Mouse (Mus musculus): Measurements from ENCODE around the gene B3gnt9. TPM values are rescaled to one million over a fixed set of nuclear protein-coding genes. Genes with fewer than 3 reads are reported as not detected.
"Not testable (repeated sequence)": the region's sequence is repeated elsewhere in the genome, so short reads cannot be mapped to it uniquely, and the experiment has no call there.

The B3gnt9 gene
- 1 to 10 TPM; 4.2 to 5.4 (median 4.8) TPM for total RNA-seq (2022)

GRCm38 (mm10) chr8:105254966-105255350 lies at the start of gene B3gnt9:
Gene B3gnt9, minus strand, starts transcription at chr8:105255153.
- DNase-seq (ENCODE audit: low spot score in 2 of 2) = no peak

GRCm38 (mm10) chr8:105303874-105304273 lies 48.9 kb upstream of the B3gnt9 start:
- no peak for DNase-seq (ENCODE audit: low spot score in 2 of 2)

- no peak for DNase-seq (ENCODE audit: low spot score in 2 of 2)
These were observed 48.4 kb upstream of the B3gnt9 start for GRCm38 (mm10) chr8:105303396-105303795.

- DNase-seq (ENCODE audit: low spot score in 2 of 2) = no peak
These were observed 45.0 kb upstream of the B3gnt9 start for GRCm38 (mm10) chr8:105299962-105300361.

DNA sequence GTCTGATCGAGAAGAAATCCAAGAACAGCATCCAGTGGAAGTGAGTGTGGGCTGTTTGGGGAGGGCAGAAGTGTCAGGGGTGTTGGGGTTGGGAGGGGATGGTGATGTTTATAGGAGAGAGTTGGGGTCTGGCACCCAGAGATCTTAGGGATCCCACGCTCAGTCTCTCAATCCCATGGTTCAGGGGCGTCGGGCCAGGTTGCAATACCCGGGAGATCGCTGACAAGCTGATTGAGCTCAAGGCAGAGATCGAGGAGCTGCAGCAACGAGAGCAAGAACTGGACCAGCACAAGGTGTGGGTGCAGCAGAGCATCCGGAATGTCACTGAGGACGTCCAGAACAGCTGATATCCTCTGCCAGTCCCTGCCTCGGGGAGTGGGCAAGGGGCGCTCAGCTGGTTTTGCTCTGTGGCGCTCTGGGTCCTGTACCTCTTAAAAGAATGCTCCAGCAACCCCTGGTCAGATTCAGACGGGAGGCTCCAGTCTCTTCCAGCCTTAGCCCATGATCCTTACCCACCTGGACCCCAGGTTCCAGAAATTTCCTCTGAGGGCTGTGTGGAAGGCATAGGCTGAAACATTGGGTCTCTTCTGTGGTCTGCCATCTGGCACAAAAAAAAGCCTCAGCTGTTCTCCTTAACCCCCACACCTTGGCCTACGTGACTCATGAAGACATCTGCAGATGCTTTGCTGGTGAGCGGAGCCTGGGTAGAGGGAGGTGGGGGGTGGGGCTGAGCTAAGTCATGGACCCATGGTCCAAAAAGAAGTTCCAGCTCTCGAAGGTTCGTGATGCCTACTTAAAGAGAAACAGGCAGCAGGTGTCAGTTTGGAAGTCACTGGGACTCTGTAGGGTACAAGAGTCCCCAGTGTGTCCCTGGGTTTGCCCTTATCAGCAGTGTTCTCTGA lies 43.6 kb upstream of the B3gnt9 start:
- no peak for DNase-seq (ENCODE audit: low spot score in 2 of 2)

GRCm38 (mm10) chr8:105297511-105298192 lies 42.7 kb upstream of the B3gnt9 start, which contains the start of gene E2f4:
Gene E2f4, plus strand, starts transcription at chr8:105297663.
- DNase-seq (ENCODE audit: low spot score in 2 of 2) = peak; percentile 72 to 90

DNA sequence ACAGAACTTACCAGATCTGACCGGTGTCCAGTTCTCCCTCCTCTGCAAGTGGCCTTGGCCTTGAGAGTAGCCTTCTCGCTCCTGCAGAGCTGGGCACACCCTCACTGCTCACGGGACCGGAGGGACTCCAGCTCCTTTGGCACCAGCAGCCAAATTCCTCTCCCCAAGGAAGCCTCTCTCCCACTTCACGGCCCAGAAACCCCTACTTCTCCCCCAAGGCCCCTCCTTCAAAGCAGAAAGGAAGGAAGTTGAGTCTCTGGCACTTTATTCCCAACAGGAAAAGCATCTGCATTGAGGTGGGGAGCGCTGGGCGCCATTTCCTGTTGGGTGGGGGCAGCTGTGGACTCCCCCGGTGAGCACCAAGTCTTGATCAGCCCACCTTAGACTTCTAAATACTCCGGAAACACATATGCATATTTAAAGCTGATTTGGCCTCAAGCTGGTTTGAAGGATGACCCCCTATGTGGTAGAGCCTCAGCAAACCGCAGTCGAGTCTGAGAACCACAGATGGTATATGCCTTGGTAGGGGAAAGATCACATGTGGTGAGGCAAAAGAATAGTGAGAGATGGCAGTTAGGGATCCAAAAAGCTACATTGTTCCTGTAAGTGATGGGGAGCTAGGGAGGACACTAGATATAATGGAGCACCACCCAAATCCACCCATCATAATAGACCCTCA lies 41.1 kb upstream of the B3gnt9 start, which contains the start of gene Exoc3l:
Exoc3l (minus strand) TSS at position 207 of the 679 bp plus-strand sequence.
- DNase-seq (ENCODE audit: low spot score in 2 of 2) = no peak

DNA sequence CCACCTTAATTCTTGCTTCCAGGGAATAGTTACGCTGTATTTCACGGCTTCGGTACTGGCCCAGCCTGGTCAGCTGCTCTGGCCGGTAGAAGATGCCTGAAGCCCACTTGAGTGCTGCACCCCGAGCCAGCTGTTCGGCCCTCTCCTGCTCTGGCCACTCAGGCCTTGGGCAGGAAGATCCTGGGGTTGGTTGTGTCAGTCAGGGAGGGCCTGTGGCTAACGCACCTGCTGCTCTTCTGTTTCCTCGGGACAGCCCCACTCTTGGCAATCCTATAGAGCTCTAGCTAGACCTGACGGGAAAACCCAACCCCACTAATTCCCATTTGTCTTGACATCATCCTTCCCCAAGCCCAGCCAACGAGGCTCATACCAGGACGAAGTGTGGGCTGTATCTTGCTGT lies 40.3 kb upstream of the B3gnt9 start:
- DNase-seq (ENCODE audit: low spot score in 2 of 2) = no peak

GRCm38 (mm10) chr8:105294776-105295175 lies 39.8 kb upstream of the B3gnt9 start:
- no peak for DNase-seq (ENCODE audit: low spot score in 2 of 2)

DNA sequence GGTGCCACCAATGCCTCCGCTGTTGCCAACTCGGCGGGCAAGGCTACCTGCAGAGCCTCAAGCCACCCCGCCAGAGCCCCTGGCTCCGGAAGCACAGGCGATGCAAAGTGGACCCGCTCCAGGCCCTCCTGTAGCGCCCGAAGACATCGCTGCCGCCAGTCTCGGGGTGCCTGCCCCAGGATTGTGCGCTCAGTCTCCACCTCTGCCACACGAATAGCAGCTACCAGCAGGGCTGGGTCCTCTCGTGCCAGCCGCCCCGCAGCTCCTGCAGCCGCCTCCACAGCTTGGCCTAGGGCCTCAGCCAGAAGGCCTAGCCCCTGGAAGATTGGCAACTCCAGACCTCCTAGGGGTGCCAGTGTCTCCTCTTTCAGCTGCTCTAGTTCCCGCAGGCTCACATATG lies 38.5 kb upstream of the B3gnt9 start:
- no peak for DNase-seq (ENCODE audit: low spot score in 2 of 2)

DNA sequence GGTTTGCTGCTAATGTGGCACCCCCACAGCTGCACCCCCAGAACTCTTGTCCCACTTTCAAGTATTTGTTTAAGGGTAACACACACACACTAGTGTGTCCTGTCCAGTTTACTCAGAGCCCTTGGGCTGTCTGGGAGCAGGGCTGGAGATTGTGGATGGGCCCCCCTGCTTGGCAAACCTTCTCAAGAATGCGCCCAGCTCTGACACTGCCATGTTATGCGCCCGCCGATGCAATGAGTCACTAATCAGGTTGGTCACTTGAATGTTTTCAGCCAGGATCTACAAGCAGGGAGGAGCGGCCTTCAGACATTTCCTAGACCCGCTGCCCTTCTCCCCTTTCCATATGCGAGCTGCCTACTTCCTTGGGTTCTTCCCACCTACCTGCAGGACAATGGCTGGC lies 37.5 kb upstream of the B3gnt9 start:
- DNase-seq (ENCODE audit: low spot score in 2 of 2) = no peak

GRCm38 (mm10) chr8:105291802-105292201 lies 36.8 kb upstream of the B3gnt9 start:
- not testable (repeated sequence) for DNase-seq (ENCODE audit: low spot score in 2 of 2)

GRCm38 (mm10) chr8:105291364-105291763 lies 36.4 kb upstream of the B3gnt9 start:
- DNase-seq (ENCODE audit: low spot score in 2 of 2) = not testable (repeated sequence)

- DNase-seq (ENCODE audit: low spot score in 2 of 2) = no peak
These were observed 35.8 kb upstream of the B3gnt9 start for GRCm38 (mm10) chr8:105290554-105291314.

GRCm38 (mm10) chr8:105289805-105290460 lies 35.0 kb upstream of the B3gnt9 start, which contains the start of gene 4931428F04Rik:
Gene 4931428F04Rik, minus strand, starts transcription at chr8:105289864.
- peak in 1 of 2 experiments; percentile 59 for DNase-seq (ENCODE audit: low spot score in 2 of 2)

DNA sequence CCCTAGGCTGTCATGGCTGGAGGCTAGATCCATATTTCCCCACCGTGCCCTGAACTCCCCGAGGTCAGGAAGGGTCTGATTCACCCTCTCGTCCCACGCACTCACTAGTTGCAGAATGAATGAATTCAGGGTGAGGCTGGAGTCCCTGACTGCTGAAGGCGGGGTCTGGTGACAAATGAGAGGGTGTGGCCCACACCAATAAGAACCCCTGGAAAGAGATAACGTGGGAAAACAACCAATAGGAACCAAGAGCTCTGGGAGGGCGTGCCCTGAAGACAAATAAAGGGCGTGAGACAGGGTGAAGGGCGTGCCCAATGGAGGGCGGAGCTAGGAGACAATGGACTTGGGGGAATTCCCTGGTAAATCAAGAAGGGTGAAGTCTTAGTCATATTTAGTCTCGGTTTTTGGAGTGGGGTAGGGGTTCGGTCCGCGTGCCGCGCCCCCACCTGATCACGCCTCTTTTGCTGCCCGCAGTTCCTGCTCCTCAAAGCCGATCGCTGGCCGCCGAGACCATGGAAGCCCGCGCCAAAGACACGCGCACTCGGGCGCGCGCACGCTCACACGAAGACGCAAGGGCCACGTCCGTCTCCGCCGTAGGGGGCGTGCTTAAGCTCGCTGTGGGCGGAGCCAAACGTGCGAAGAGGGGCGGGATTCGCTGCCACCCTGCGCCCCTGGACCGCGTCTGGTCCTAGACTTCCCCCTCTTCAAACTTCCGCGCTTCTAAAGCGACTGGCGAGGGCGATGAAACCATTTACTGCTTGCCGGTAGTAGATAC lies 34.2 kb upstream of the B3gnt9 start:
- DNase-seq (ENCODE audit: low spot score in 2 of 2) = peak; percentile 92 to 93

DNA sequence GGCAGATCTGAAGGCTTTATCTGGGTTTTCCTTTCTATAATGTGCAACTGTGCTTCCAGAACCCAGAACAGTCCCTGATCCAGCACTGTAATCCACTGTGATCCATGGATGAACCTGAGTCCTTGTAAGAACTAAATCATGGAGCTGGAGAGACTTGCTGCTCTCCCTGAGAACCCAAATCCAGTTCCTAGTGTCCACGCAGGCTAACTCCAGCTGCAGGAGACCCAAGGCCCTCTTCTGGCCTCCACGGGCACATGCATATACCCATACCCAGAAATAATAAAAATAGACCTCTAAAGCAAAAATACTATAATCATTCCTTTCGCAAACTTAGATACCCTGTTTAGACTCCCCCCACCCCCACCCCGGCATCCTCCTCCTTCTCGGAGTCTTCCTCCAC lies 33.3 kb upstream of the B3gnt9 start:
- no peak for DNase-seq (ENCODE audit: low spot score in 2 of 2)

GRCm38 (mm10) chr8:105286907-105287306 lies 32.0 kb upstream of the B3gnt9 start:
- no peak for DNase-seq (ENCODE audit: low spot score in 2 of 2)

GRCm38 (mm10) chr8:105285514-105285913 lies 30.6 kb upstream of the B3gnt9 start:
- no peak for DNase-seq (ENCODE audit: low spot score in 2 of 2)

DNA sequence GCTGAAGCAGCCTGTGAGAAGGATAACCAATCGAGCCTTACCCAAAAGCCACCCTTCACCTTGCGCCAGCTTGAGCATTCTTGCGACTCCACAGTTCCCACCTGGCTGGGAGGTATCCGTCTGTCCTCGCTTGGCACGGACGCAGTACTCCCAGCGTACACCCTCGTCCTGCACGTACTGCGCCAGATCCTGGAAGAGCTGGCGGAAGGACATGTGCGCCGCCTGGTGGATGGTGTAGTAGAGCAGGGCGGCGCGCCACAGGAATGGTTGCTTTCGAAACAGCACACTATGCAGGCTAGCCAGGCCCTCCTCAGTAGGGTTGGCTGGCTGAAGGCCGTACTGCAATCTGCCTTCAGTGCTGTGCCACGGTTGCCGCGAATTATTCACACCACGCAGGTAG lies 28.1 kb upstream of the B3gnt9 start:
- no peak for DNase-seq (ENCODE audit: low spot score in 2 of 2)
